Mouse (Mus musculus) myocyte (in vitro differentiated cells): ENCODE results near the gene Pla2g4e.

Source experiments
- CEBPB ChIP-seq: IDR thresholded peaks from 2 replicates; pipeline ENCODE4 v1.6.1; 2011; ENCODE audit warnings: mild to moderate bottlenecking, moderate library complexity; ENCODE audit not compliant: poor library complexity, insufficient read depth, severe bottlenecking
- E2F4 ChIP-seq: IDR thresholded peaks from one replicate; pipeline ENCODE4 v1.6.1; 2011; ENCODE audit warnings: mild to moderate bottlenecking, control low read depth, moderate library complexity; ENCODE audit not compliant: insufficient read depth
- MAX ChIP-seq: IDR thresholded peaks from one replicate; pipeline ENCODE4 v1.6.1; 2011; ENCODE audit warnings: low read depth, mild to moderate bottlenecking, control low read depth
- MYOD1 ChIP-seq, 3 experiments: IDR thresholded peaks; one replicate each; pipeline ENCODE4 v1.6.1; 2011; ENCODE audit warnings: control low read depth in 2 of 3, low read depth in 2 of 3, mild to moderate bottlenecking in 2 of 3, moderate library complexity in 1 of 3; ENCODE audit not compliant: insufficient read length in 2 of 3, control insufficient read depth in 1 of 3
- MYOG ChIP-seq, 3 experiments: IDR thresholded peaks; one replicate each; pipeline ENCODE4 v1.6.1; 2011; ENCODE audit warnings: control low read depth in 2 of 3, low read depth in 2 of 3, mild to moderate bottlenecking in 2 of 3; ENCODE audit not compliant: insufficient read length in 2 of 3, control insufficient read depth in 1 of 3, insufficient read depth in 1 of 3
- POLR2A ChIP-seq: IDR thresholded peaks from one replicate; pipeline ENCODE4 v1.6.1; 2011; ENCODE audit warnings: low read depth, mild to moderate bottlenecking, control low read depth, moderate library complexity; ENCODE audit not compliant: insufficient read length
- POLR2AphosphoS2 ChIP-seq: IDR thresholded peaks from one replicate; pipeline ENCODE4 v1.6.1; 2011; ENCODE audit warnings: low read depth, control low read depth; ENCODE audit not compliant: insufficient read length
- REST ChIP-seq: IDR thresholded peaks from one replicate; pipeline ENCODE4 v1.6.1; 2011; ENCODE audit warnings: mild to moderate bottlenecking, control low read depth, moderate library complexity; ENCODE audit not compliant: insufficient read depth, insufficient read length
- SRF ChIP-seq: IDR thresholded peaks from one replicate; pipeline ENCODE4 v1.6.1; 2011; ENCODE audit warnings: low read depth; ENCODE audit not compliant: control insufficient read depth, insufficient read length
- TCF12 ChIP-seq: IDR thresholded peaks from one replicate; pipeline ENCODE4 v1.6.1; 2011; ENCODE audit warnings: mild to moderate bottlenecking, control low read depth; ENCODE audit not compliant: poor library complexity, insufficient read depth, severe bottlenecking
- TCF3 ChIP-seq: IDR thresholded peaks from one replicate; pipeline ENCODE4 v1.6.1; 2011; ENCODE audit warnings: low read depth, control low read depth; ENCODE audit not compliant: insufficient read length
- USF1 ChIP-seq: IDR thresholded peaks from one replicate; pipeline ENCODE4 v1.6.1; 2011; ENCODE audit warnings: low read depth, mild to moderate bottlenecking, control low read depth, moderate library complexity

DNA sequence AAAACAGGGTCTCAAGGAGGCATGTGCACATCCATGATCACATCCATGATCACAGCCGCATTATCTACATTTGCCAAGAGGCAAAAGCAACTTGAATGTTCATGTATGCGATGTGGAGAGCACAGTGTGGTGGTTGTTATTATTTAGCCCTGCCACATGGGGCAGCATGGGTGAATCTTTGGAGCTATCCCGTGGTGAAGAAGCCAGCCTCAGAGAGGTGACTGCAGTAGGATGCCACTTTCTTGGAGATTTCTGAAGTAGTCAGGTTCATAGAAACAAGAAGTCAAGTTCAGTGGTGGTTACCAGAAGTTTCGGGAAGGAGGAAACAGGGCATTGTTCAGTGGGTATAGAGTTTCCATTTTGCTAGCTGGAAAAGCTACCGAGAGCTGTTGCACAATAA is 87.1 kb downstream of the Pla2g4e start:
- TF ChIP-seq POLR2A: no peak
- 0 out of 2 replicates have a peak, but pooled peaks have one; percentile 18 for TF ChIP-seq CEBPB
- TF ChIP-seq REST: no peak
- TF ChIP-seq MAX: no peak
- TF ChIP-seq MYOD1 (IDR thresholded peaks at IDR 0.05; ENCODE audit: control insufficient read depth in 1 of 3, insufficient read length in 2 of 3, low read depth in 2 of 3): no peak
- no peak for TF ChIP-seq TCF3
- TF ChIP-seq USF1: no peak
- no peak for TF ChIP-seq POLR2AphosphoS2
- TF ChIP-seq E2F4: no peak
- TF ChIP-seq TCF12: no peak
- TF ChIP-seq SRF: no peak
- no peak for TF ChIP-seq MYOG (IDR thresholded peaks at IDR 0.05; ENCODE audit: control insufficient read depth in 1 of 3, insufficient read depth in 1 of 3, insufficient read length in 2 of 3, low read depth in 2 of 3)
